Mouse (Mus musculus) embryonic facial prominence, embryonic 12.5 days (tissue): ENCODE data around the gene Gck. TPM values are rescaled to one million over a fixed set of nuclear protein-coding genes. Genes with fewer than 3 reads are reported as not detected.

Source experiments
- ATAC-seq: fragments of 200-750 bp; cut with Nextera tagmentation; 2 replicates; pipeline ENCODE4 v1.8.0; 2017; ENCODE audit not compliant: insufficient number of reproducible peaks, insufficient read depth, low FRiP score, low TSS enrichment
- H3K27ac ChIP-seq: fragments of 300-500 bp; sonication (generic); 2 replicates; pipeline ENCODE4 v1.5.1; 2016; ENCODE audit warnings: mild to moderate bottlenecking
- H3K27me3 ChIP-seq: fragments of 300-500 bp; sonication (generic); 2 replicates; pipeline ENCODE4 v1.6.1; 2016; ENCODE audit warnings: mild to moderate bottlenecking, moderate library complexity
- H3K36me3 ChIP-seq: fragments of 300-500 bp; sonication (generic); 2 replicates; pipeline ENCODE4 v1.6.1; 2016; ENCODE audit warnings: mild to moderate bottlenecking
- H3K4me1 ChIP-seq: fragments of 300-500 bp; sonication (generic); 2 replicates; pipeline ENCODE4 v1.6.1; 2016
- H3K4me2 ChIP-seq: fragments of 300-500 bp; sonication (generic); replicated peaks from 2 replicates; pipeline ENCODE4 v1.6.1; 2016; ENCODE audit warnings: mild to moderate bottlenecking, moderate library complexity
- H3K4me3 ChIP-seq: fragments of 300-500 bp; sonication (generic); 2 replicates; pipeline ENCODE4 v1.5.1; 2016; ENCODE audit warnings: mild to moderate bottlenecking
- H3K9ac ChIP-seq: fragments of 300-500 bp; sonication (generic); 2 replicates; pipeline ENCODE4 v1.6.1; 2016; ENCODE audit warnings: mild to moderate bottlenecking, moderate library complexity
- H3K9me3 ChIP-seq: fragments of 300-500 bp; sonication (generic); 2 replicates; pipeline ENCODE4 v1.6.1; 2016; ENCODE audit warnings: mild to moderate bottlenecking, moderate library complexity
- whole genome bisulfite sequencing: fragments of 180-500 bp; shearing (Covaris S2); methylation state at CpG from one replicate; pipeline ENCODE4 v1.1.7; 2016; 5-methylcytosine and 5-hydroxymethylcytosine counted together
- polyA plus RNA-seq: library from polyadenylated mRNA; unstranded; fragments of >200 nt; fragmentation: Nextera tagmentation; extraction: Ambion mirVana; gene quantifications from 2 replicates; pipeline ENCODE4 v1.2.1, GENCODE M21; 2016

The Gck gene
- polyA plus RNA-seq, 1 experiment from 2014 or later = 3.5 TPM

DNA sequence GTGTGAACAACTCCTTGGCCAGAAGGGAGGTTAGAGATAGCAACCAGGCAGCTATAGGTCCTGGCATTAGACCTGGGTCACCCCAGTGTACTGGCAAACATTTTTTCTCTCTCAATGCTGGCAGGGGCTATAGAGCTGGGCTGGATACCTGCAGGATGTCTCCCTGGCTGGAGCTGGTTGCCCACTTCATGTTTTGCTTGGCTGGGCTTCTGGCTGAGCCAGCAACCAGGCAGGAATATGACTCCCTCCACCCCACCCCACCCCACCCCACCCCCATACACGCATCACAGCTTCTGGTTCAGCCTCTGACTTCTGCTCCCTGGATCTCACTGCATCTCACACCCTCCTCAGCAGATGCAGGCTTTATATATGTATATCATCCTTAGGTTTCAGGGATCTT is 97.6 kb downstream of the Gck start:
- H3K9ac ChIP-seq = no peak overlapping the region
- H3K4me3 ChIP-seq = no peak overlapping the region
- ATAC-seq = no peak
- no peaks in the 10 kb centered on the region for H3K36me3 ChIP-seq
- no peaks in the 10 kb centered on the region for H3K27me3 ChIP-seq
- H3K4me1 ChIP-seq = peaks cover 13% of the 10 kb centered on the region; the same call in 1 of the 2 replicates
- no peaks in the 10 kb centered on the region for H3K9me3 ChIP-seq
- no peak overlapping the region for H3K27ac ChIP-seq
- 40% methylated on average over 1 of the region's 1 CpGs for WGBS
- H3K4me2 ChIP-seq = no peak overlapping the region

DNA sequence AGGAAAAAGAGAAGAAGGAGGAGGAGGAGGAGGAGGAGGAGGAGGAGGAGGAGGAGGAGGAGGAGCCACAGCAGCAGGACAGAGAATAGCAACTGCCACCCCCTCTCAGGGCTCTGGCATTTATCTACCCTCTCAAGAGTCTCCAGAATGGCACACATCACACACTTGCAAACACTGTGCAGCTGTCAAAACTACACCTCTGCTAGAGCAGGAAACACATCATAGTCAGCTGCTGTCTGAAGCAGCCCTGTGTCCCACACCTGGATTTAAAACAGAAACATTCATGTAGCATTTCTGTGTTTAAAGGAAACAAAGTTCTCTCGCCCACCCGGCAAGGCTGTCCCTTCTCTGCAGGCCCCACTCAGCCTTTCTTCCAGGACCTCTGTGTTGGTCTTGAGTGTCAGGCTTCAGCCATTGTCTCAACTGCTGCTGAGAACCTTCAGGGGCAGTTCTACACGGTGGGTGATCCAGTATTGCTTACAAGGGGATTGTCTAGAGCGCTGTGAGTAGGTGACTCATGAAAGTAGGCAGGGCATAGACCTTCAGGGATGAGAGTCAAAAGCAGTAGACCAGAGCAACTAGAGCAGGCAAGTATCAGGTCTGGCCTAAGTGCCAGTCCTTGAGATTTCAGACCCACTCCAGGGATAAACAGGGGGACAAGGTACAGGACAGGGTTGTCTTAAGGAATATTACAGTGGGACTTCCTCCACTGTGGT is 98.7 kb downstream of the Gck start:
- H3K4me3 ChIP-seq = no peak overlapping the region
- no peak overlapping the region for H3K27ac ChIP-seq
- no peaks in the 10 kb centered on the region for H3K9me3 ChIP-seq
- 56% methylated on average over 4 of the region's 4 CpGs for WGBS
- no peak for ATAC-seq
- peaks cover 13% of the 10 kb centered on the region; the same call in 1 of the 2 replicates for H3K4me1 ChIP-seq
- no peak overlapping the region for H3K4me2 ChIP-seq
- H3K36me3 ChIP-seq = no peaks in the 10 kb centered on the region
- H3K9ac ChIP-seq = no peak overlapping the region
- no peaks in the 10 kb centered on the region for H3K27me3 ChIP-seq

Other genes starting within 250 kb of the Gck start
- 184 and 189 TPM in 2 replicates for gene Mrps24, start 234.4 kb downstream of the Gck start, polyA plus RNA-seq
- 27.4 and 28.6 TPM in 2 replicates for gene Urgcp, start 187.7 kb downstream of the Gck start, polyA plus RNA-seq
- 132 and 139 TPM in 2 replicates for gene Dbnl, start 161.6 kb downstream of the Gck start, polyA plus RNA-seq
- gene Pgam2, start 146.3 kb downstream of the Gck start, polyA plus RNA-seq = 17.0 and 18.2 TPM in 2 replicates
- 9.9 and 10.2 TPM in 2 replicates for gene Polm, start 112.1 kb downstream of the Gck start, polyA plus RNA-seq
- 28.5 and 29.1 TPM in 2 replicates for gene Aebp1, start 88.1 kb downstream of the Gck start, polyA plus RNA-seq
- gene Pold2, start 71.8 kb downstream of the Gck start, polyA plus RNA-seq = 122 and 127 TPM in 2 replicates
- 2.0 and 3.2 TPM in 2 replicates for gene Myl7, start 51.3 kb downstream of the Gck start, polyA plus RNA-seq
- 57.7 and 58.2 TPM in 2 replicates for gene Ykt6, start 5.6 kb upstream of the Gck start, polyA plus RNA-seq
- gene Camk2b, start 116.3 kb upstream of the Gck start, polyA plus RNA-seq = 2.4 and 2.6 TPM in 2 replicates
- gene A730071L15Rik, start 249.9 kb upstream of the Gck start, polyA plus RNA-seq = 0.28 and 0.39 TPM in 2 replicates